Comparison of ENCODE assay signal across 25 mouse cellular contexts in the genomic region with DNA sequence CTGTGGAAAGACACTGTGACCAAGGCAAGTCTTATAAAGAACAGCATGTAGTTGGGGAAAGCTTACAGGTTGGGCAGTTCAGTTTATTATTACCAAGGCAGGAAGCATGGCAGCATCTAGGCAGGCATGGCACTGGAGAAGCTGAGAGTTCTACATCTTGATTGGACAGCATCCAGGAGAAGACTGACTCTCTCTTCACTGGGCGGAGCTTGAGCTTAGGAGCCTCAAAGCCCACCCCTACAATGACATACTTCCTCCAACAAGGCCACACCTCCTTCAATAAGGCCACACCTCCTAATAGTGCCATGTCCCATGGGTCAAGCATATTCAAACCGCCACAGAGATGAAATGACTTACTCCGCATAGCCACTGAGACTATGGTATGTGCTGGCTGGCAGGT. TPM values are rescaled to one million over a fixed set of nuclear protein-coding genes. Genes with fewer than 3 reads are reported as not detected.
DNase-seq lines count a peak whose midpoint lies in the region; ATAC-seq and TF ChIP-seq lines count a peak whose summit lies in the region.
"Had no signal": no experiment of that assay in that cellular context is flagged by ENCODE, and none has a peak within 500 bp of the region (broad histone marks: within the 10 kb centered on the region; RNA-seq: fewer than 3 reads in every experiment).

No protein-coding gene starts in this region.

- peak overlapping the region; percentile 71; the same call in 1 of the 2 replicates for H3K27ac ChIP-seq in lung, embryonic 15.5 days
- H3K27ac ChIP-seq in ES-Bruce4 (ENCODE audit: insufficient read depth, low read length) (no peak overlapping the region), MEL (ENCODE audit: control insufficient read depth, low read depth, low read length) (no peak overlapping the region)
- peak overlapping the region; percentile 16; the same call in 1 of the 2 replicates for H3K27ac ChIP-seq in limb, embryonic 13.5 days
- H3K27ac ChIP-seq in midbrain, embryonic 11.5 days (ENCODE audit: low read depth, low read length): no peak overlapping the region
- H3K27ac ChIP-seq: embryonic facial prominence, embryonic 10.5 days; embryonic facial prominence, embryonic 15.5 days; forebrain, embryonic 13.5 days; heart, embryonic 10.5 days had no signal

- no peaks in the 10 kb centered on the region for H3K9me3 ChIP-seq in lung, embryonic 15.5 days
- H3K9me3 ChIP-seq in ES-Bruce4 (replicated peaks; ENCODE audit: control insufficient read depth, insufficient read depth, low read length, poor library complexity, severe bottlenecking) (no peaks in the 10 kb centered on the region), MEL (replicated peaks; ENCODE audit: insufficient read depth, low read length) (no peaks in the 10 kb centered on the region)
- H3K9me3 ChIP-seq in limb, embryonic 13.5 days: no peaks in the 10 kb centered on the region
- no peaks in the 10 kb centered on the region for H3K9me3 ChIP-seq in midbrain, embryonic 11.5 days (ENCODE audit: control insufficient read depth, low read length)
- H3K9me3 ChIP-seq: embryonic facial prominence, embryonic 15.5 days; forebrain, embryonic 13.5 days; heart, embryonic 10.5 days; heart, embryonic 15.5 days had no signal

- H3K27me3 ChIP-seq in lung, embryonic 15.5 days: no peaks in the 10 kb centered on the region
- H3K27me3 ChIP-seq in ES-Bruce4 (ENCODE audit: control insufficient read depth, insufficient read depth, low read length, poor library complexity, severe bottlenecking): no peaks in the 10 kb centered on the region
- H3K27me3 ChIP-seq in MEL (ENCODE audit: control insufficient read depth in 1 of 2, insufficient read depth in 2 of 2, low read length in 2 of 2): no peaks in the 10 kb centered on the region
- no peaks in the 10 kb centered on the region for H3K27me3 ChIP-seq in limb, embryonic 13.5 days
- H3K27me3 ChIP-seq in midbrain, embryonic 11.5 days (ENCODE audit: control insufficient read depth, insufficient read depth, low read length): no peaks in the 10 kb centered on the region
- H3K27me3 ChIP-seq: embryonic facial prominence, embryonic 15.5 days; forebrain, embryonic 13.5 days; heart, embryonic 15.5 days had no signal

- 97% methylated on average over 3 of the region's 3 CpGs for WGBS in lung, embryonic 15.5 days
- 95% methylated on average over 3 of the region's 3 CpGs for WGBS in limb, embryonic 13.5 days
- 95% methylated on average over 3 of the region's 3 CpGs for WGBS in midbrain, embryonic 11.5 days

- H3K4me2 ChIP-seq in lung, embryonic 15.5 days: no peak overlapping the region
- no peak overlapping the region for H3K4me2 ChIP-seq in limb, embryonic 13.5 days (replicated peaks)
- H3K4me2 ChIP-seq in midbrain, embryonic 11.5 days: no peak overlapping the region
- H3K4me2 ChIP-seq: embryonic facial prominence, embryonic 15.5 days; forebrain, embryonic 13.5 days; heart, embryonic 15.5 days; liver, embryonic 11.5 days had no signal

- H3K36me3 ChIP-seq in lung, embryonic 15.5 days: peaks cover 6% of the 10 kb centered on the region; the same call in 1 of the 2 replicates
- H3K36me3 ChIP-seq in ES-Bruce4 (ENCODE audit: control insufficient read depth, insufficient read depth, low read length, poor library complexity, severe bottlenecking): no peaks in the 10 kb centered on the region
- no peaks in the 10 kb centered on the region; a peak in 2 of 4 replicates for H3K36me3 ChIP-seq in MEL (ENCODE audit: control insufficient read depth in 1 of 2, insufficient read depth in 2 of 2, low read length in 2 of 2)
- peaks cover 4% of the 10 kb centered on the region; the same call in 1 of the 2 replicates for H3K36me3 ChIP-seq in limb, embryonic 13.5 days
- H3K36me3 ChIP-seq in midbrain, embryonic 11.5 days (ENCODE audit: control insufficient read depth, insufficient read depth, low read length): no peaks in the 10 kb centered on the region
- H3K36me3 ChIP-seq: embryonic facial prominence, embryonic 15.5 days; heart, embryonic 15.5 days had no signal

- H3K4me1 ChIP-seq in lung, embryonic 15.5 days: peaks cover 62% of the 10 kb centered on the region
- H3K4me1 ChIP-seq in ES-Bruce4 (ENCODE audit: control insufficient read depth, insufficient read depth, low read length) (peaks cover 2% of the 10 kb centered on the region), MEL (ENCODE audit: control insufficient read depth in 1 of 2, insufficient read depth in 2 of 2, low read length in 2 of 2) (no peaks in the 10 kb centered on the region)
- H3K4me1 ChIP-seq in limb, embryonic 13.5 days: peaks cover 52% of the 10 kb centered on the region
- H3K4me1 ChIP-seq in midbrain, embryonic 11.5 days (ENCODE audit: control insufficient read depth, insufficient read depth, low read length): no peaks in the 10 kb centered on the region
- H3K4me1 ChIP-seq: forebrain, embryonic 13.5 days had no signal

- TF ChIP-seq POLR2A in ES-Bruce4 (IDR thresholded peaks at IDR 0.05; ENCODE audit: insufficient read depth, low read length) (no peak), MEL (IDR thresholded peaks at IDR 0.05; ENCODE audit: control insufficient read depth in 1 of 2, insufficient read depth in 1 of 2, low read depth in 1 of 2, low read length in 2 of 2, poor library complexity in 1 of 2) (no peak)

- no peak overlapping the region for H3K9ac ChIP-seq in lung, embryonic 15.5 days
- peak overlapping the region; percentile 19; the same call in 1 of the 2 replicates for H3K9ac ChIP-seq in ES-Bruce4 (ENCODE audit: low read depth, poor library complexity, severe bottlenecking)
- no peak overlapping the region for H3K9ac ChIP-seq in MEL (ENCODE audit: control insufficient read depth, low read depth, low read length, poor library complexity, severe bottlenecking)
- no peak overlapping the region for H3K9ac ChIP-seq in limb, embryonic 13.5 days
- H3K9ac ChIP-seq in midbrain, embryonic 11.5 days (ENCODE audit: low read length): no peak overlapping the region
- H3K9ac ChIP-seq: embryonic facial prominence, embryonic 15.5 days; forebrain, embryonic 13.5 days; heart, embryonic 15.5 days had no signal

- TF ChIP-seq CTCF in ES-Bruce4 (IDR thresholded peaks at IDR 0.05; ENCODE audit: low read depth, low read length): no peak
- no peak for TF ChIP-seq CTCF in MEL (IDR thresholded peaks at IDR 0.05 in 2 of 3, conservative IDR thresholded peaks at IDR 0.05 in 1 of 3; ENCODE audit: control insufficient read depth in 1 of 3, insufficient read depth in 1 of 3, low read depth in 2 of 3, low read length in 3 of 3, poor library complexity in 1 of 3, severe bottlenecking in 1 of 3)

- TF ChIP-seq EP300 in ES-Bruce4 (IDR thresholded peaks at IDR 0.05; ENCODE audit: insufficient read depth, low read depth, low read length) (no peak), MEL (IDR thresholded peaks at IDR 0.05; ENCODE audit: low read depth in 1 of 2, low read length in 2 of 2) (no peak)

- peaks cover 2% of the 10 kb centered on the region for H3K79me2 ChIP-seq in MEL (ENCODE audit: control insufficient read depth, insufficient read depth, low read length, poor library complexity)

- no peak for DNase-seq in lung, postnatal 36 days
- DNase-seq in MEL (ENCODE audit: low read depth, low spot score): peak; percentile 27
- no peak for DNase-seq in left cerebral cortex, adult 9 months (ENCODE audit: low spot score in 2 of 2)
- no peak for DNase-seq in midbrain, embryonic 11.5 days (ENCODE audit: low spot score, missing footprints)
- no peak for DNase-seq in urinary bladder, adult 2 months (ENCODE audit: low spot score)
- DNase-seq: adrenal gland, adult 2 months; cerebellum, adult 2 months; cerebellum, postnatal 25 days; gastrocnemius, postnatal 14 days; kidney, adult 11 months; kidney, postnatal 25 days; left cerebral cortex, postnatal 4 days; midbrain, embryonic 14.5 days; thymus, postnatal 4 days had no signal

- H3K4me3 ChIP-seq in lung, embryonic 15.5 days: no peak overlapping the region
- H3K4me3 ChIP-seq in ES-Bruce4 (ENCODE audit: low read depth, low read length): peak overlapping the region; percentile 70
- no peak overlapping the region for H3K4me3 ChIP-seq in MEL (ENCODE audit: control insufficient read depth in 1 of 2, insufficient read depth in 1 of 2, low read depth in 2 of 2, low read length in 2 of 2)
- H3K4me3 ChIP-seq in limb, embryonic 13.5 days: no peak overlapping the region
- H3K4me3 ChIP-seq in midbrain, embryonic 11.5 days (ENCODE audit: low read depth, low read length): no peak overlapping the region
- H3K4me3 ChIP-seq: embryonic facial prominence, embryonic 10.5 days; embryonic facial prominence, embryonic 15.5 days; forebrain, embryonic 13.5 days; heart, embryonic 10.5 days; heart, embryonic 15.5 days had no signal

- no peak for TF ChIP-seq RAD21 in MEL (IDR thresholded peaks at IDR 0.05; ENCODE audit: low read depth, low read length)

- no peak for ATAC-seq in lung, embryonic 15.5 days (ENCODE audit: borderline replicate concordance, extremely low read depth, low FRiP score, low TSS enrichment)
- no peak for ATAC-seq in limb, embryonic 13.5 days (ENCODE audit: low FRiP score, low read depth)
- no peak for ATAC-seq in midbrain, embryonic 11.5 days (ENCODE audit: low FRiP score)
- ATAC-seq: activated CD4-positive, CD25-positive, alpha-beta regulatory T cell, adult 4 months; CD4-positive, CD25-positive, alpha-beta regulatory T cell, adult 4 months; forebrain, embryonic 13.5 days had no signal

TF ChIP-seq in MEL, 35 proteins besides CTCF, POLR2A, EP300 and RAD21 (continues in another document):
- TF ChIP-seq ELF1 (IDR thresholded peaks at IDR 0.05; ENCODE audit: low read depth, low read length): no peak
- TF ChIP-seq NELFE (IDR thresholded peaks at IDR 0.05; ENCODE audit: low read depth, low read length): no peak
- no peak for TF ChIP-seq E2F4 (IDR thresholded peaks at IDR 0.05; ENCODE audit: borderline replicate concordance, low read depth, low read length)
- TF ChIP-seq MYC (IDR thresholded peaks at IDR 0.05; ENCODE audit: low read depth, low read length): no peak
- TF ChIP-seq BHLHE40 (IDR thresholded peaks at IDR 0.05; ENCODE audit: borderline replicate concordance, low read depth, low read length): no peak
- no peak for TF ChIP-seq ZC3H11A (IDR thresholded peaks at IDR 0.05; ENCODE audit: low read depth, low read length)
- TF ChIP-seq TAL1 (IDR thresholded peaks at IDR 0.05; ENCODE audit: low read length): no peak
- TF ChIP-seq JUND (IDR thresholded peaks at IDR 0.05; ENCODE audit: low read depth, low read length): no peak
- TF ChIP-seq MAFK (IDR thresholded peaks at IDR 0.05; ENCODE audit: borderline replicate concordance, low read depth, low read length): no peak

RNA-seq across cellular contexts. Expression of gene Arrb1, which starts 16.4 kb away (rescaled TPM):
- polyA plus RNA-seq in lung, embryonic 15.5 days (2015; fragmentation: Nextera tagmentation; extraction: Ambion mirVana): 16.1 and 17.5 TPM in 2 replicates
- polyA plus RNA-seq in ES-Bruce4 (2011; ENCODE audit: insufficient read depth, insufficient read length, low read depth, missing spikeins) (28.9 and 31.7 TPM in 2 replicates), MEL (2012; ENCODE audit: insufficient read depth in 1 of 2, insufficient read length in 2 of 2, low read depth in 1 of 2, low replicate concordance in 2 of 2, missing spikeins in 1 of 2) (10 to 100 TPM; 27.0 to 67.7 TPM)
- total RNA-seq in MEL (2012; rRNA removed): 44.3 and 62.7 TPM in 2 replicates
- polyA plus RNA-seq in limb, embryonic 13.5 days (2015; fragmentation: Nextera tagmentation; extraction: Ambion mirVana): 6.1 and 6.8 TPM in 2 replicates
- 4.1 and 4.6 TPM in 2 replicates for polyA plus RNA-seq in midbrain, embryonic 11.5 days (2014; fragmentation: Nextera tagmentation; extraction: Ambion mirVana)
- 45.4 and 60.4 TPM in 2 replicates for polyA plus RNA-seq in urinary bladder, adult 2 months (2012; rRNA removed)

Comparison
In these comparisons a context has a peak if more than half of its experiments do, and no peak if none do; other contexts are left out.
1. H3K27ac ChIP-seq: peak in lung, embryonic 15.5 days (single experiment) and limb, embryonic 13.5 days (single experiment); none in ES-Bruce4 (single experiment), MEL (single experiment) and midbrain, embryonic 11.5 days (single experiment).